Mouse (Mus musculus) gastrocnemius, postnatal 14 days (tissue): ENCODE results near the gene Elob. TPM values are rescaled to one million over a fixed set of nuclear protein-coding genes. Genes with fewer than 3 reads are reported as not detected.

Experiments used
- DNase-seq: peaks from one replicate; pipeline ENCODE4 v3.0.0; 2021; ENCODE audit warnings: mixed read lengths
- intact Hi-C: fragments of 180-260 bp; cut with DNase I; formaldehyde crosslinking; loops from one replicate; pipeline ENCODE4 v1.15.1; 2025; ENCODE audit warnings: low total_unique reads
- total RNA-seq, 2 experiments: library from RNA; stranded (reverse); gene quantifications; 2 replicates each; pipeline ENCODE4 v1.2.3; 2021

The Elob gene
- total RNA-seq, 2 experiments from 2014 or later, result 321 to 328 TPM

DNA sequence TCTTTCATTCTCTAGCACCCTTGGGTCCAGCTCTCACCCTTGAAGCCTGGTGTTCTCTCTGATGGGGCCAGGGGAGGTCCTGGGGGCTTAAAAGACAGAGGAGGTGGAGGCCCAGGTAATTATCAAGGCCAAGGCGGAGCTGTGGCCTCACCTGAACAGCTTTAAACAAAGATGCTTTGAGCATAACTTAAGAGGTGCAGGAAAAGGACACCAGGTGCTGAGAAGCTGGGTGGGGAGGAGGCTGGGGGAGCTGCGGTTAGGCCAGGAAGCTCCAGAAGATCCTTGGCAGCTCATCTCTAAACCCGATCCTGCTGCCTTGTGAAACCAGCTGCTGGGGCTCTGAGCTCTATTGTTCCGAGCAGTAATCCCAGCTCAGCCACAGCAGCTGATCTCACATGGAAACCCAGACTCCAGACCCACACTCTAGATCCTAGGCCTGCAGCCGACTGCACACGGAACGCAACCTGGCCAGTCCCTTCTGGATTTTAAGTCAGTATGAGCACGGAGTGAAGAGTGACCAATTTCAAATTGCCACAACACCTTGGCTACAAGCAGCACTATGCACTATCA is 7.2 kb upstream of the Elob start, which contains the start of gene Prss33:
TSS of gene Prss33 (minus strand) at position 51 of the 570 bp plus-strand sequence.
- intact Hi-C loops, result no loop called here
- DNase-seq, result no peak

- intact Hi-C loops, result no loop called here
- no peak for DNase-seq
Measured at GRCm38 (mm10) chr17:23831201-23831600, 2.3 kb upstream of the Elob start.

GRCm38 (mm10) chr17:23828271-23829001 is 500 bp downstream of the Elob start:
- DNase-seq, result peak; percentile 49

DNA sequence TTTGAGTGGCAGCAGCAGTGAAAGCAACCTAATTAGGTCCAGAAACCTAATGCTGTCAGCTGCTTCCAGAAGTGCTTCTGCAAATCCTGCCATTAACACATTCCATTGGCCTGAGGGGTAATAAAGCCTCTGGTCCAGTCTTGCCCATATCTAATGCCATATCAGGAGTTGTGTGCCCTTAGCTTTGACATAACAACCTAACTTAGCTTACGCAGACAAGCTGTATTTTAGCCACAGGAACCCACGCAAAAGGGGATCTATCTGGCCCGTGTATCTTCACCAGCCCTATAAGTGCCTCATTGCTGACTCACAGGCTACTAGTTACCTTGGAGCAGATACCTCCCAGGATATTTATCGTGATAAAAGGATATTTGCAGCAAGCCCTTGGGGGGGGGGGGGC is 3.3 kb downstream of the Elob start:
- DNase-seq, result no peak
- intact Hi-C loops, result no loop called here

More at GRCm38 (mm10) chr17:23828271-23829001, 500 bp downstream of the Elob start:
- intact Hi-C loops, result no loop called here

DNA sequence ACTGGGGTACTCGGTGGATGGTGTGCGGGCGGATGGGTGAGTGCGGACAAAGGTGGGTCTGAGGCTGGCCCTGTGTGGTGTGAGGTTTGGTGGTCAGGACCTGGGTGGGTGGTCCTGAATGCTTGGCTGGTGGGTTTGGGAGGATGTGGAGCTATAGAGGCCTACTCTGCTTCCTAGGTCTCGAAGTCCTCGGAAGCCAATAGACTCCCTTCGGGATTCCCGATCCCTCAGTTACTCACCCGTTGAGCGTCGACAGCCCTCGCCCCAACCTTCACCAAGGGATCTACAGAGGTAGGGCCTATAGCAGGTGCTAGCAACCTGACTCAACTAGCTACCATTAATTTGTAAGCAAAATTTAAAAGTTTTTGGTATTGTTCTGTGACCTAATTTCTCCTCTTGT is 5.3 kb downstream of the Elob start:
- intact Hi-C loops, result no loop called here
- DNase-seq, result no peak

GRCm38 (mm10) chr17:23823018-23823417 is 5.9 kb downstream of the Elob start:
- intact Hi-C loops, result no loop called here
- DNase-seq, result no peak

- DNase-seq, result no peak
- intact Hi-C loops, result no loop called here
Measured at GRCm38 (mm10) chr17:23822094-23822493, 6.8 kb downstream of the Elob start.

- intact Hi-C loops, result no loop called here
- DNase-seq, result no peak
Measured at GRCm38 (mm10) chr17:23820731-23821130, 8.2 kb downstream of the Elob start.

GRCm38 (mm10) chr17:23819235-23819634 is 9.7 kb downstream of the Elob start:
- intact Hi-C loops, result no loop called here
- DNase-seq, result no peak

GRCm38 (mm10) chr17:23818579-23818978 is 10.4 kb downstream of the Elob start:
- intact Hi-C loops, result no loop called here
- no peak for DNase-seq

GRCm38 (mm10) chr17:23815641-23816040 is 13.3 kb downstream of the Elob start:
- no peak for DNase-seq
- intact Hi-C loops, result no loop called here

GRCm38 (mm10) chr17:23807918-23808317 is 21.0 kb downstream of the Elob start:
- intact Hi-C loops, result no loop called here
- no peak for DNase-seq

- DNase-seq, result no peak
- intact Hi-C loops, result no loop called here
Measured at GRCm38 (mm10) chr17:23806867-23807266, 22.1 kb downstream of the Elob start.

DNA sequence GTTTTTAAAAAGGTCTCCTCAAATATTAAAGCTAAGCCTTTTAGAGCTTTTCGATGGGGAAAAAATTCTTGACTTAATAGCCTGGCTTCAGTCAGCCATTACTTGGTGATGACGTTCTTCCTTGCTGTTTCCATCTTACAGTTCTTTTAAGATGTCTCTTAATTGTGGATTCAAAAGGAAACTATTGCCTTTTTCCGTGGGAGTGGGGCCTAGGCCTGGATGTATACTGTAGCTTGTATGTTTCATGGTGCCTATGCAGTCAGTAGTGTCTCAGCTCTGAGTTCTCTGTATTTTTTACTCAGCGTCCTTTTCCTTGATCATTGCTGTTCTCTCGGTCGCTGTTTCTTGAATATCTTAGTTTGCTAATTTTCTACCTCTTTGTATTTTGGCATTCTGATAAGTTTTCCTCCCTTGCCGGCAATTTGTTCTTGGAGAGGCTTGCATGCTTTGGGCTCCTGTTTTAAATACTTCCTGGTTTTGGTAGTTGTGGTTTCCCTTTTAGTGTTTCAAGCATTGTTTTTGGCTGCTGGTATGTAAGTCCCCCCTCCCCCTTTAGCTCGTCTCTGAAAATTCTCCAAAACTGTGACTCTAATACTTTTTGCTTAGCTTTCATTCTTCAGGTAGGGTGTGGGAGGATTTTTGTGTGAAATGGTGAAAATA is 24.4 kb downstream of the Elob start:
- intact Hi-C loops, result no loop called here
- DNase-seq, result no peak

DNA sequence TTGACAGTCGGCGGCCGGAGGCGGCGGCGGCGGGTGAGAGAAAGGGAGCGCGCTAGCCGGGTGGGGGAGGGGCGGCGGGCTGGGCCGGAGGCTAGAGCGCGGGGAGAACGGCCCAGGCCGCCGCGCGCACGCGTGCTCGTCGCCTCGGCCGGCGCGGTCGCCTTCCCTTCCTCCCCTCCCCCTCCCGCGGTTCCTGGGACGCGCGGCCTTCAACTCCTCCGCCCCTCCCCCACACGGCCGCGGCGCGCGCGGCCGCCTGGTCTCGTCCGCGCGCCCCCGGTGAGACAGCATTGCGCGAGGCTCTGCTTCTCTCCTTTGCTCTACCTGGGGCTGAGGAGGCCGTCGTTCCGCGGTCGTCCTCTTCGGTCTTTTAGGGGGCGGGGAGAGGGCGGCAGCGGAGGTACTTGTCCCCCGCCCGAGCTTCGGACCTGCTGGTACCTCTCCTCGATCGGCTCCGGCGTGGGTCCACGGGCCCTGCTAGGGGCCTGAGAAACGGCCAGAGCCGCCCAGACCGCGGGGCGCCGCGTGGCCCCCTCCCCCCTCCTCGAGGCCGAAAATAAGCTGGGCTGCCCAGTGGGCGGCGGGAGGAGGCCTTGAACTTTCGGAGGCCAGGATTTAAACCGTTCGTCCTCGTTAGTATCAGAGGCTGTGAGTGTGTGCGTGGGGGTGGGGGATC is 25.4 kb downstream of the Elob start:
- DNase-seq, result peak; percentile 78

GRCm38 (mm10) chr17:23802746-23803365 is 26.1 kb downstream of the Elob start:
- intact Hi-C loops, result no loop called here
- peak; percentile 99 for DNase-seq

More for the DNA sequence above, 25.4 kb downstream of the Elob start:
- intact Hi-C loops, result no loop called here

- intact Hi-C loops, result no loop called here
- no peak for DNase-seq
Measured at GRCm38 (mm10) chr17:23801627-23802026, 27.3 kb downstream of the Elob start.

DNA sequence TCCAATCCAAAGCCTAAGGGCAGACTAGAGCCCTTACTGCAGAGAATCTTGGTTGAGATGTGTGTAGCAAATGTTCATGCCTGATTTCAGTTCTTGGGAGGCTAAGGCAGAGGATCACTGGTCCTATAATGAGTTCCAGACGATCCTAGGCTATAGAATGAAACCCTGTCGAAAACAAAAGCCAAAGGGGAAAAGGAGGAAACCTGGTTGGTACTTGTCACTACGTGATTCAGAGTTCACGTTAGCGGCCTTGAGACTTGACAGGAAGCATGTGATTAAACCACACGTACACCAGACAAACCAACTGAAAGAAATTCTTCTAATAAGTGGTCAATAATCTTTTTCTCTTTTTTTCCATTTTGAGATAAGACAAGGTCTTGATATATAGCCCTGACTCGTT is 31.6 kb downstream of the Elob start:
- intact Hi-C loops, result no loop called here
- DNase-seq, result no peak

DNA sequence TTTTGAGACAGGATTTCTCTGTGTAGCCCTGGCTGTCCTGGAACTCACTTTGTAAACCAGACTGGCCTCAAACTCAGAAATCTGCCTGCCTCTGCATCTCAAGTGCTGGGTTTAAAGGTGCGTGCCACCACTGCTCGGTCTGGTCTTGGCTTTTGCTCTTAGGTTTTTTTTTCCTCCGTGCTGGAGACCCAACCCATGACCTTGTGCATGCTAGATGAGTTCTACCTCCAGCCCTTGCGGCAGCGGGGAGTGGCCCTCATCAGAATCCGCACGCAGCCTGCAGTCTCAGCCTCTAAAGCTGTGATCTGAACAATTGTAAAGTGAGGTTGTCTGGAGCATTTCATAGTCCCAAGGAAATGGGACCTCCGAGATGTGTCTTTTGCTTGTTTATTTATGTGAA is 33.6 kb downstream of the Elob start:
- intact Hi-C loops, result no loop called here
- DNase-seq, result no peak

GRCm38 (mm10) chr17:23791079-23791357 is 37.9 kb downstream of the Elob start:
- intact Hi-C loops, result no loop called here
- no peak for DNase-seq
